Mouse (Mus musculus) ES-E14 (cell line): ENCODE measurements around the gene Brf1. TPM values are rescaled to one million over a fixed set of nuclear protein-coding genes. Genes with fewer than 3 reads are reported as not detected.

Experiments
- DNase-seq: peaks from one replicate; pipeline ENCODE4 v3.0.0-alpha.2; 2013; ENCODE audit warnings: low read depth, low spot score
- H3K27ac ChIP-seq: 2 replicates; pipeline ENCODE4 v1.5.1; 2012; ENCODE audit warnings: low read depth, mild to moderate bottlenecking, low read length, moderate library complexity, mixed read lengths; ENCODE audit not compliant: poor library complexity, insufficient read depth, severe bottlenecking
- H3K36me3 ChIP-seq: 2 replicates; pipeline ENCODE4 v1.6.1; 2012; ENCODE audit warnings: mild to moderate bottlenecking, low read length, moderate library complexity, mixed read lengths; ENCODE audit not compliant: control insufficient read depth, poor library complexity, insufficient read depth, severe bottlenecking
- H3K4me1 ChIP-seq, 2 experiments: fragments of 150-350 bp in 1 of 2; sonication (generic) in 1 of 2; 2 replicates each; pipeline ENCODE4 v1.6.1; 2012; ENCODE audit warnings: low read length in 2 of 2, mild to moderate bottlenecking in 1 of 2, mixed read lengths in 1 of 2; ENCODE audit not compliant: control insufficient read depth in 2 of 2, insufficient read depth in 2 of 2, poor library complexity in 1 of 2
- H3K4me3 ChIP-seq, 2 experiments: fragments of 150-350 bp in 1 of 2; sonication (generic) in 1 of 2; 2 replicates each; pipeline ENCODE4 v1.5.1; 2012; ENCODE audit warnings: low read length in 2 of 2, low read depth in 1 of 2, mild to moderate bottlenecking in 1 of 2, mixed read lengths in 1 of 2; ENCODE audit not compliant: insufficient read depth in 1 of 2, poor library complexity in 1 of 2, severe bottlenecking in 1 of 2
- H3K9ac ChIP-seq: 2 replicates; pipeline ENCODE4 v1.6.1; 2012; ENCODE audit warnings: low read depth, mild to moderate bottlenecking, low read length, mixed read lengths; ENCODE audit not compliant: poor library complexity, insufficient read depth, severe bottlenecking
- H3K9me3 ChIP-seq: fragments of 150-350 bp; sonication (generic); 2 replicates; pipeline ENCODE4 v1.6.1; 2012; ENCODE audit warnings: low read depth, mild to moderate bottlenecking, low read length; ENCODE audit not compliant: control insufficient read depth, insufficient read depth
- CHD2 ChIP-seq: IDR thresholded peaks from 2 replicates; pipeline ENCODE4 v1.6.1; 2014; ENCODE audit warnings: mild to moderate bottlenecking, low read depth, low read length, inconsistent platforms
- HCFC1 ChIP-seq: IDR thresholded peaks from 2 replicates; pipeline ENCODE4 v1.6.1; 2012; ENCODE audit warnings: low read length, inconsistent platforms, borderline replicate concordance; ENCODE audit not compliant: insufficient read depth
- MAFK ChIP-seq: IDR thresholded peaks from 2 replicates; pipeline ENCODE4 v1.6.1; 2014; ENCODE audit warnings: mild to moderate bottlenecking, low read depth, low read length, inconsistent platforms; ENCODE audit not compliant: insufficient read depth
- ZC3H11A ChIP-seq: IDR thresholded peaks from 2 replicates; pipeline ENCODE4 v1.6.1; 2012; ENCODE audit warnings: low read depth, mild to moderate bottlenecking, inconsistent platforms, low read length, borderline replicate concordance
- ZNF384 ChIP-seq: IDR thresholded peaks from 2 replicates; pipeline ENCODE4 v1.6.1; 2012; ENCODE audit warnings: low read depth, low read length, inconsistent platforms
- in situ Hi-C, 2 experiments: fragments of 600-800 bp; cut with MboI; formaldehyde crosslinking; loops; one replicate each; pipeline ENCODE4 v1.15.1; 2025; ENCODE audit warnings: low sequenced_read_pairs in 2 of 2, inconsistent platforms in 1 of 2; ENCODE audit not compliant: unreplicated experiment in 2 of 2
- total RNA-seq: library from RNA; depleted of rRNA; stranded (reverse); fragments of 300-350 nt; gene quantifications from 2 replicates; pipeline ENCODE4 v1.2.3, GENCODE M21; 2012

Brf1 gene
- total RNA-seq, 1 experiment: 56.4 TPM

DNA sequence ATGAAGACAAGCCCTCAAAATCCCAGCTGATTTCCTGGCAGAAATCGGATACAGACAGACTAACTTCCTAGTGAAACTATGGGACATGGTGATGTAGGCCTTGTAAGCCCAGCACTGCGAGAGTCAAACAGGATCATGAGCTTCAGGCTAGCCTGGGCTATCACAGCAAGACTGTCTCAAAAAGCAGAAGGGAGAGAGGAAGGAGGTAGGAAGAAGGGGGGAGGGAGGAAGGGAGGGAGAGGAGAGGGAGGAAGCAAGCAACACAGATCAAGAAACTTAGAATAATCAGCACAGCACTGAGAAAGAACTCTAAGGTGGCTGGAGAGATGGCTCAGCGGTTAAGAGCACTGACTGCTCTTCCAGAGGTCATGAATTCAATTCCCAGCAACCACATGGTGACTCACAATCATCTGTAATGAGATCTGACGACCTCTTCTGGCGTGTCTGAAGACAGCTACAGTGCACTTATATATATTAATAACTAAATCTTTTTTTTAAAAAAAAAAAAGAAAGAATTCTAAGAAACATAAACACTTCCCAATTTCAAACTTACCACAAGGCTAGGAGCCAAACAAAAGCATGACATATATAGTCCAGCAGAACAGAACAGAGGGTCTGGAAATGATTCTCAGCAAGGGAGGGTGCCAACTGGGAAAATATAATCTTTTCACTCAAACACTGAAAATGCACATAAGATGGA is 9.6 kb downstream of the Brf1 start:
- DNase-seq: no peak
- no peak overlapping the region for H3K4me3 ChIP-seq

DNA sequence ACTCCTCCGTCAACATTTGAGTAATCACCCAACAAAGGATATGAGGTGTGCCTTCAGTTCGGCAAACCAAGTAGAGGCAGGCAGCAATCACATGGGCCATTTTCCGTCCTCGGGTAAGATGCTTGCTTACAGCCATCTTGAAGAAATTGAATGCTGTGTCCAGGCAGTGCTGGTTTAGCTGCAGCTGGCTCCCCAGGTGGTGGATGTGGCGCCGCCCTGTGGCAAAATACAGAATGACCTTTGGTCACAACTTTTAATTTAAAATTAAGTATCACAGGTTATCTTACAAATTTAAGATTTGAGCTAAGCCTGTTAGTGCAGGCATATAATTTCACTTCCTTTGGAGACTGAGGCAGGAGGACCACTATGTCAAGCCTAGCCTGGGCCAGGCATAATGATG is 12.6 kb downstream of the Brf1 start:
- TF ChIP-seq MAFK (no peak), ZC3H11A (no peak), HCFC1 (no peak), CHD2 (no peak), ZNF384 (no peak)
- peaks cover 9% of the 10 kb centered on the region; the same call in 1 of the 2 replicates for H3K36me3 ChIP-seq
- no peak overlapping the region for H3K9ac ChIP-seq
- H3K4me1 ChIP-seq: no peaks in the 10 kb centered on the region
- H3K4me3 ChIP-seq: no peak overlapping the region
- in situ Hi-C loops: no loop called here
- H3K27ac ChIP-seq: no peak overlapping the region
- no peaks in the 10 kb centered on the region for H3K9me3 ChIP-seq
- DNase-seq: no peak

More for the DNA sequence above, 9.6 kb downstream of the Brf1 start:
- peaks cover 8% of the 10 kb centered on the region; the same call in 1 of the 2 replicates for H3K36me3 ChIP-seq
- H3K4me1 ChIP-seq: no peaks in the 10 kb centered on the region
- no peak overlapping the region for H3K27ac ChIP-seq
- H3K9me3 ChIP-seq: no peaks in the 10 kb centered on the region
- no peak overlapping the region for H3K9ac ChIP-seq
- TF ChIP-seq HCFC1 (no peak), MAFK (no peak), CHD2 (no peak), ZC3H11A (no peak), ZNF384 (no peak)
- in situ Hi-C loops: no loop called here

- no peak overlapping the region for H3K9ac ChIP-seq
- in situ Hi-C loops: no loop called here
- H3K9me3 ChIP-seq: no peaks in the 10 kb centered on the region
- H3K4me1 ChIP-seq: no peaks in the 10 kb centered on the region
- DNase-seq: no peak
- peaks cover 18% of the 10 kb centered on the region; the same call in 1 of the 2 replicates for H3K36me3 ChIP-seq
- no peak overlapping the region for H3K27ac ChIP-seq
- no peak overlapping the region for H3K4me3 ChIP-seq
- TF ChIP-seq CHD2 (no peak), MAFK (no peak)
These were observed 15.2 kb downstream of the Brf1 start for GRCm38 (mm10) chr12:112985346-112985745.

DNA sequence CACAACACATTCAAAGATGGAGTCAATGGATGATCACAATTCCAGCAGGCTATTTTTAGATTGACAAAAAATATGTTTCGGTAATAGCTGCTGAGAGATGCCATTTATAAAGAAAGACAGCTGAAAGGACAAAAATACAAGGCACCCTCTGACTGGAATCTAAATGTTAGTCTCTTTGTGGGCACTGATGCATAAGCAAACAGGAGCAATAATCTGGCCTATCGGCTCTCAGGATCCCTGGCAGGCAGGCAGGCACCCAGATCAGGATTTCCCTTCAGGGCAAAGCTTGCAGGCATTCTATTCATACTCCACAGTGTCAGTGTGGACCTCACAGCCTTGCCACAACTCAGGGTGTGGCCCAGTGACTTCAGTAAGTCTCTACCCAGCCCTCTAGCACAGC is 18.5 kb downstream of the Brf1 start:
- no peak for TF ChIP-seq ZNF384
- no peak for TF ChIP-seq MAFK
- no peak for TF ChIP-seq HCFC1
- TF ChIP-seq ZC3H11A: no peak
- TF ChIP-seq CHD2: no peak
- in situ Hi-C loops: no loop called here
- DNase-seq: no peak
- no peak overlapping the region for H3K4me3 ChIP-seq
- H3K4me1 ChIP-seq: peaks cover 0 to 5% of the 10 kb centered on the region in 2 experiments; a peak in 1 of 4 replicates
- H3K9me3 ChIP-seq: no peaks in the 10 kb centered on the region
- H3K36me3 ChIP-seq: peaks cover 38% of the 10 kb centered on the region
- no peak overlapping the region for H3K27ac ChIP-seq
- no peak overlapping the region for H3K9ac ChIP-seq

- Histone ChIP-seq H3K9ac (peak overlapping the region; percentile 91), H3K9me3 (no peaks in the 10 kb centered on the region), H3K27ac (peak overlapping the region; percentile 8; the same call in 1 of the 2 replicates), H3K4me1 (peaks cover 2 to 5% of the 10 kb centered on the region in 2 experiments; a peak in 1 of 4 replicates), H3K4me3 (peak overlapping the region; percentile 91 to 94), H3K36me3 (peaks cover 34% of the 10 kb centered on the region)
- TF ChIP-seq ZNF384 (no peak), MAFK (no peak), HCFC1 (no peak), ZC3H11A (no peak), CHD2 (no peak)
- DNase-seq: no peak
- in situ Hi-C loops: no loop called here
These were observed 23.3 kb downstream of the Brf1 start for GRCm38 (mm10) chr12:112977156-112977555.
